Mouse (Mus musculus) heart, embryonic 10.5 days (tissue): ENCODE measurements around the gene Pxdn. TPM values are rescaled to one million over a fixed set of nuclear protein-coding genes. Genes with fewer than 3 reads are reported as not detected.

Source experiments
- DNase-seq: peaks from one replicate; pipeline ENCODE4 v3.0.0-alpha.2; 2017; ENCODE audit warnings: low spot score
- H3K27ac ChIP-seq: fragments of 300-500 bp; sonication (generic); 2 replicates; pipeline ENCODE4 v1.5.1; 2016; ENCODE audit warnings: mild to moderate bottlenecking
- H3K27me3 ChIP-seq: fragments of 300-500 bp; sonication (generic); 2 replicates; pipeline ENCODE4 v1.6.1; 2016; ENCODE audit warnings: mild to moderate bottlenecking; ENCODE audit not compliant: poor library complexity, insufficient read depth, severe bottlenecking
- H3K36me3 ChIP-seq: fragments of 300-500 bp; sonication (generic); 2 replicates; pipeline ENCODE4 v1.6.1; 2016; ENCODE audit warnings: mild to moderate bottlenecking, moderate library complexity
- H3K4me1 ChIP-seq: fragments of 300-500 bp; sonication (generic); 2 replicates; pipeline ENCODE4 v1.6.1; 2016; ENCODE audit warnings: mild to moderate bottlenecking
- H3K4me3 ChIP-seq: fragments of 300-500 bp; sonication (generic); 2 replicates; pipeline ENCODE4 v1.5.1; 2016; ENCODE audit warnings: mild to moderate bottlenecking, moderate library complexity
- H3K9me3 ChIP-seq: fragments of 300-500 bp; sonication (generic); 2 replicates; pipeline ENCODE4 v1.6.1; 2016; ENCODE audit warnings: mild to moderate bottlenecking, moderate library complexity
- WGBS: fragments of 180-500 bp; shearing (Covaris S2); methylation state at CpG from one replicate; pipeline ENCODE4 v1.1.7; 2016; 5-methylcytosine and 5-hydroxymethylcytosine counted together
- polyA plus RNA-seq: library from polyadenylated mRNA; unstranded; fragments of >200 nt; fragmentation: Nextera tagmentation; extraction: Ambion mirVana; gene quantifications from 2 replicates; pipeline ENCODE4 v1.2.1, GENCODE M21; 2016

Pxdn gene
- polyA plus RNA-seq, 1 experiment from 2014 or later, result 92.0 TPM

- Histone ChIP-seq H3K27ac (no peak overlapping the region), H3K9me3 (no peaks in the 10 kb centered on the region), H3K4me1 (no peaks in the 10 kb centered on the region), H3K36me3 (peaks cover 95% of the 10 kb centered on the region), H3K4me3 (no peak overlapping the region), H3K27me3 (no peaks in the 10 kb centered on the region)
- WGBS, result 81% methylated on average over 5 of the region's 5 CpGs
- no peak for DNase-seq
Observed at GRCm38 (mm10) chr12:30004365-30004723, 66.9 kb downstream of the Pxdn start.

DNA sequence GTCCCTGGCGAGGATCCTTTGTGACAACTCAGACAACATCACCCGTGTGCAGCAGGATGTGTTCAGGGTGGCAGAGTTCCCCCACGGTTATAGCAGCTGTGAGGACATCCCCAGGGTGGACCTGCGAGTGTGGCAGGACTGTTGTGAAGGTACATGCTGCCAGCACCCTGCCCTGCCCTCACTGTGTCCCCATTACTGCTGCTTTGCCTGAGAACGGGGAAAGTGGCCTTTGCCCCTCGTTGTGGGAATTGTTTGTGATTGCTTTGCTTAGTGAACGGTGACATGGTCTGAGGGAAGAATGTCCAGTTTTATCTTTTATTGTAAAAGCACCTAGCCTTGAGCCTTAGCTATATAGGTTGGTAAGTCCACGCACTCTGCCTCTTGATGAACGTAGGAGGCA, 69.2 kb downstream of the Pxdn start:
- peaks cover 91% of the 10 kb centered on the region for H3K36me3 ChIP-seq
- H3K27ac ChIP-seq, result no peak overlapping the region
- no peak for DNase-seq
- H3K4me1 ChIP-seq, result no peaks in the 10 kb centered on the region
- H3K9me3 ChIP-seq, result no peaks in the 10 kb centered on the region
- WGBS, result 85% methylated on average over 9 of the region's 9 CpGs
- no peaks in the 10 kb centered on the region for H3K27me3 ChIP-seq
- H3K4me3 ChIP-seq, result no peak overlapping the region

GRCm38 (mm10) chr12:30008741-30009140, 71.3 kb downstream of the Pxdn start:
- 76% methylated on average over 5 of the region's 5 CpGs for WGBS
- Histone ChIP-seq H3K4me3 (no peak overlapping the region), H3K9me3 (no peaks in the 10 kb centered on the region), H3K4me1 (no peaks in the 10 kb centered on the region), H3K27ac (no peak overlapping the region), H3K36me3 (peaks cover 91% of the 10 kb centered on the region), H3K27me3 (no peaks in the 10 kb centered on the region)
- no peak for DNase-seq

DNA sequence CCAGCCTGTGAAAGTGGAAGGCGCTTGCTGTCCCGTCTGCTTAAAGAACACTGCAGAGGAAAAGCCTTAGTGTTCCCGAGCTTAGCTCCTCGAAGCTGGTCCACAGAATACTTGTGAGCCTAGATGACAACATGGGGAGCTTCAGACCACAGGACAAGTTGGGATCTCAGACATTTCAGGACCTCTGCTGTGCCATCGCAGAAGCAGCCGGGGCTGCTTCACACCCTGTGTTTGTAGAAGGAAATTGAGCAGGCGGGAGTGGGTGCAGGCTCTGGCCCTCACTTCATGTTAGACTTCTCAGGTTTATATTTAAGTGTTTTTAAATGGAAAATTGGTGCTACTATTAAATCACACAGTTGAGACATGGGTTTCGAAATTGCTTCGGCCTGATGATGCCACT, 78.1 kb downstream of the Pxdn start:
- Histone ChIP-seq H3K4me1 (no peaks in the 10 kb centered on the region), H3K27ac (no peak overlapping the region), H3K27me3 (no peaks in the 10 kb centered on the region), H3K36me3 (peaks cover 85% of the 10 kb centered on the region), H3K4me3 (no peak overlapping the region), H3K9me3 (no peaks in the 10 kb centered on the region)
- no peak for DNase-seq
- 88% methylated on average over 9 of the region's 9 CpGs for WGBS

GRCm38 (mm10) chr12:30017131-30017530, 79.7 kb downstream of the Pxdn start:
- no peak overlapping the region for H3K27ac ChIP-seq
- H3K9me3 ChIP-seq, result no peaks in the 10 kb centered on the region
- no peak overlapping the region for H3K4me3 ChIP-seq
- H3K4me1 ChIP-seq, result no peaks in the 10 kb centered on the region
- no peak for DNase-seq
- no peaks in the 10 kb centered on the region for H3K27me3 ChIP-seq
- peaks cover 75% of the 10 kb centered on the region for H3K36me3 ChIP-seq
- WGBS, result 91% methylated on average over 3 of the region's 3 CpGs

DNA sequence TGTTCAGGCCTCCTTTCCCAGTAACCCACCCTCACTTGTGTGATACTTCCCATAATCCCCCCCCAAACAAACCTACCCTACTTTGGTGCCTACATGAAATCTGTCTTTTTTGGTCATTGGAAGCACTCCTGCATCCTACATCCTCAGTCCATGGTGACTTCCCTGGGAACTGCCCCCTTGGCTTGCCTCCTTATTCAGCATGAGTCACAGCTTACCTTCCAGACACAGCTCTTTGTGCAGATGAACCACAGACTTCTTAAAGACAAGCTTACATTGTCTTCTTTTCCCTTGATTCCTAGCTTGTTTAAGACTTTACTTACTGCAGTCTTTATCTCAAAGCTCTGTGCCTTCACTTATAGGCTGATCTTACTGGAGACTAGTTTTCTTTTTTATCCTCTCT, 83.0 kb downstream of the Pxdn start:
- Histone ChIP-seq H3K4me3 (no peak overlapping the region), H3K9me3 (no peaks in the 10 kb centered on the region), H3K27ac (no peak overlapping the region), H3K36me3 (peaks cover 42% of the 10 kb centered on the region), H3K27me3 (no peaks in the 10 kb centered on the region), H3K4me1 (no peaks in the 10 kb centered on the region)
- DNase-seq, result no peak

- no peak for DNase-seq
- WGBS, result 62% methylated on average over 3 of the region's 3 CpGs
- H3K27ac ChIP-seq, result no peak overlapping the region
- no peaks in the 10 kb centered on the region for H3K27me3 ChIP-seq
- H3K9me3 ChIP-seq, result no peaks in the 10 kb centered on the region
- H3K4me3 ChIP-seq, result no peak overlapping the region
- peaks cover 12% of the 10 kb centered on the region; the same call in 1 of the 2 replicates for H3K36me3 ChIP-seq
- no peaks in the 10 kb centered on the region for H3K4me1 ChIP-seq
Observed at GRCm38 (mm10) chr12:30023491-30023890, 86.1 kb downstream of the Pxdn start.

GRCm38 (mm10) chr12:30024264-30024825, 86.9 kb downstream of the Pxdn start:
- peaks cover 8% of the 10 kb centered on the region; the same call in 1 of the 2 replicates for H3K36me3 ChIP-seq
- H3K27ac ChIP-seq, result no peak overlapping the region
- H3K4me3 ChIP-seq, result no peak overlapping the region
- DNase-seq, result no peak
- no peaks in the 10 kb centered on the region for H3K27me3 ChIP-seq
- H3K4me1 ChIP-seq, result no peaks in the 10 kb centered on the region; the same call in 1 of the 2 replicates
- no peaks in the 10 kb centered on the region for H3K9me3 ChIP-seq
- WGBS, result 54% methylated on average over 2 of the region's 2 CpGs

GRCm38 (mm10) chr12:30027721-30028340, 90.4 kb downstream of the Pxdn start:
- H3K27ac ChIP-seq, result no peak overlapping the region
- DNase-seq, result no peak
- H3K4me3 ChIP-seq, result no peak overlapping the region
- WGBS, result 80% methylated on average over 3 of the region's 3 CpGs
- no peaks in the 10 kb centered on the region for H3K9me3 ChIP-seq
- no peaks in the 10 kb centered on the region for H3K36me3 ChIP-seq
- peaks cover 5% of the 10 kb centered on the region; the same call in 1 of the 2 replicates for H3K4me1 ChIP-seq
- H3K27me3 ChIP-seq, result no peaks in the 10 kb centered on the region

GRCm38 (mm10) chr12:30029111-30029510, 91.7 kb downstream of the Pxdn start:
- H3K4me3 ChIP-seq, result no peak overlapping the region
- H3K9me3 ChIP-seq, result no peaks in the 10 kb centered on the region
- H3K36me3 ChIP-seq, result no peaks in the 10 kb centered on the region
- H3K4me1 ChIP-seq, result peaks cover 5% of the 10 kb centered on the region; the same call in 1 of the 2 replicates
- WGBS, result 91% methylated on average over 1 of the region's 1 CpGs
- no peak for DNase-seq
- H3K27ac ChIP-seq, result no peak overlapping the region
- no peaks in the 10 kb centered on the region for H3K27me3 ChIP-seq

GRCm38 (mm10) chr12:30030571-30030970, 93.2 kb downstream of the Pxdn start:
- H3K4me1 ChIP-seq, result peaks cover 5% of the 10 kb centered on the region; the same call in 1 of the 2 replicates
- no peak overlapping the region for H3K4me3 ChIP-seq
- H3K27ac ChIP-seq, result no peak overlapping the region
- H3K9me3 ChIP-seq, result no peaks in the 10 kb centered on the region
- no peaks in the 10 kb centered on the region for H3K36me3 ChIP-seq
- DNase-seq, result no peak
- H3K27me3 ChIP-seq, result no peaks in the 10 kb centered on the region
- 76% methylated on average over 5 of the region's 5 CpGs for WGBS

DNA sequence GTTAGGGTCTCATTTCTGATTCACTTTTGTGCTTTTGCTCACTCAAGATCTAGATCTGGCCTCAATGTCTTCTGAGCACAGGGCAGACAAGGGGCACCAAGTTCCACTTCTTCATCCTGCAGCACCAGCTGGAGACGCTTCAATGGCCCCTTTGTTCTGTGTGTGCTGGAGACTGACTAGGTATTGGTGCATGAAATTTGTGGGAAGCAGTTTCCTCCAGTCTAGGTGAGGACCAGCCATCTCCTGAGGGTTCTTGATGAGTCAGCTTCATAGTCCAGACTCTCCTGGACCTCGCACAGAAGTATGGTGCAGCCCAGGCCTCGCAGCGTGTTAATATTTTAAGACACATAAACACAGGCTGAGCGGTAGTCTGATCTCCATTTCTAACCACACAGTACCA, 97.3 kb downstream of the Pxdn start:
- Histone ChIP-seq H3K4me3 (no peak overlapping the region), H3K27me3 (no peaks in the 10 kb centered on the region), H3K4me1 (peaks cover 5% of the 10 kb centered on the region; the same call in 1 of the 2 replicates), H3K27ac (no peak overlapping the region), H3K9me3 (no peaks in the 10 kb centered on the region), H3K36me3 (no peaks in the 10 kb centered on the region)
- WGBS, result 85% methylated on average over 5 of the region's 5 CpGs
- DNase-seq, result no peak

- Histone ChIP-seq H3K36me3 (no peaks in the 10 kb centered on the region), H3K27me3 (no peaks in the 10 kb centered on the region), H3K27ac (no peak overlapping the region), H3K4me3 (no peak overlapping the region), H3K4me1 (peaks cover 2% of the 10 kb centered on the region; the same call in 1 of the 2 replicates), H3K9me3 (no peaks in the 10 kb centered on the region)
- DNase-seq, result no peak
- WGBS, result 38% methylated on average over 1 of the region's 1 CpGs
Observed at GRCm38 (mm10) chr12:30035406-30035805, 98.0 kb downstream of the Pxdn start.
